Mouse (Mus musculus): ENCODE results near the gene Tmem74b. TPM values are rescaled to one million over a fixed set of nuclear protein-coding genes. Genes with fewer than 3 reads are reported as not detected.

The Tmem74b gene
- 9.7 and 10.3 TPM in 2 replicates for polyA plus RNA-seq (2016; fragmentation: Nextera tagmentation; extraction: Ambion mirVana)

DNA sequence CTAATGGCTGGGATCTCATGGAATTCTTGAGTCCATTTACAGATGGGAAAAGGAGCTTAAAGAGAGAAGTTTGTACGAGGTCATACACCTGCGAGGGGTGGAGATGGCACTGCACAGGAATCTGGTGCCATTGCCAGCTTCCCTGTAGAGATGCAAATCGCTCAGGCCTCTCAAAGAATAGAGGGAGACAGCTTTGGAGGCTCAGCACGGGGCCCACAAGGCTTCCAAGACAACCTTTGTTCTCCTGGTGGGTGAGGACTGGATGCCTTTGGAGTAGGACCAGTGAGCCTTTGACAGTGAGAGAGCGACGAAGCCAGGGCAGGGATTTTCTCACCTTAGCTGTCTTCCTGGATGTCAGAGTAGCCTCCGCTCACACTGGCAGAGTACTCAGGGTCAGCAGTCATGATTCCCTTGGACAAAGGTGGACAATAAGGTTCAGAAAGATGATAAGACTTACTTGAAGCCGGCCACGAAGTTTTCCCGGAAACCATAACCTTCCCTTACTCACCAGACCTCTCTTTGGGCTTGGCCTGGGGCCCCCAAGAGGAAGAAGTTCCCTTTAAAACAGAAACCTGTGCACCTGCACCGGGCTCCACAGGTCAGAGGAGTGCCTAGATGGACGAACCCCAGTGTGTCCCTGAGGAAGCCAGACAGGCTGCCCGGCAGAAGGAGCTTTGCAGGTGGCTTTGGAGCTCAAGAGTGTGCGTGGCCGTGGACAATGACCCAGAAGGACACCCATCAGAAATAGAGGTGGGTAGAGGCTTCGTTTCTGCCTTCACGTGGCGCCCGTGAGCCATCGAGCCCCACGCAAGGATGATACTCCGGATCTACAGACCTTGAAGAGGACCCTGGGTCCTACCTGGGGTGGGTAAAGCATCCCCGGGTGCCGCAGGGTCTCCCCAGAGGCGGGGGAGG, at the start of gene Tmem74b:
TSS of gene Tmem74b (plus strand) at position 778 of the 915 bp plus-strand sequence.
- Histone ChIP-seq H3K27me3 (peaks cover 22% of the 10 kb centered on the region), H3K4me1 (peaks cover 12% of the 10 kb centered on the region), H3K4me3 (peak within 1 kb of the TSS; percentile 84), H3K27ac (peak within 1 kb of the TSS; percentile 76), H3K36me3 (peaks cover 6% of the 10 kb centered on the region), H3K9me3 (replicated peaks) (no peaks in the 10 kb centered on the region), H3K9ac (peak within 1 kb of the TSS; percentile 88), H3K4me2 (replicated peaks) (peak within 1 kb of the TSS; percentile 99)
- 2% methylated on average over 25 of the region's 25 CpGs for WGBS
- ATAC-seq (ENCODE audit: low FRiP score), result peak; percentile 65

DNA sequence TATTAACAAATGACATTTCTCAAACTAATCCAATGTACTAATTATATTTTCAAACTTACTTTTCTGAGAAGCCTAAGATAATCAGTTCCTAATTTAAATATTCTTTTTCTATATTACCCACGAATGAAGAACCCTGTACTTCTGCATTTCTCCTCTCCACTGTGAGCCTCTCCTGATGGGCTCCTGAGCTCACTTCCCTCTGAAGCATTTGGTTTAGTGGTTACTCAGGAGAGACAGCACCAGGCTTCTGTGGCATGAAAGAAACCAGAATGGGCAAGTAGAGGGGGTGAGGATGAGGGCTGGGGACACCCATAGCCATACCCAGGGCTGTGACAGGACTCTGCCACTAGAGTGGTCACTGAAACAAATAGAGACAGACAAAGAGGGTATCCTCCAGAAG, 49.8 kb upstream of the Tmem74b start:
- no peaks in the 10 kb centered on the region for H3K27me3 ChIP-seq

DNA sequence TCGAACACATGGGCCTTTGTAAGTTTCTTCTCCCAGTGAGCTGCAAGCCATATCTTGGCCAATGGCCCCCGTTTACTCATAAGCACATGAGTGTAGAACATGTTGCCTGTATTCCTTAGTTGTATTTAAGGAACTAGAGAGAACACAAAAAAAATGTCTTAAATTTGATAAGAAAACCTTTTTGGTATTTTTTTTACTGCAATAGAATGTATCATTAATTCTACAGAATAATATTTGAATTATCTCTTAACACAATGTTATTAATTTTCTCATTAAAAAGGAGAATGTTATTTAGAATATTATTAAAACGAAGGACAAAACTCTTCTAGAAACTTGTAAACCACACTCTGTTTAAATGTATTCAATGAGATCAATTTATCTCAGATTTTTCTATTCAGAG, 33.4 kb upstream of the Tmem74b start, which contains the start of gene Rad21l:
TSS of gene Rad21l (minus strand) at position 101 of the 400 bp plus-strand sequence.
- Histone ChIP-seq H3K9me3 (replicated peaks) (0 out of 2 replicates have a peak, but pooled peaks cover 4% of the 10 kb centered on the region), H3K4me1 (0 out of 2 replicates have a peak, but pooled peaks cover 2% of the 10 kb centered on the region), H3K9ac (no peak within 1 kb of the TSS), H3K27me3 (peaks cover 12% of the 10 kb centered on the region), H3K27ac (no peak within 1 kb of the TSS), H3K36me3 (no peaks in the 10 kb centered on the region), H3K4me3 (no peak within 1 kb of the TSS), H3K4me2 (replicated peaks) (no peak within 1 kb of the TSS)
- ATAC-seq (ENCODE audit: low FRiP score), result no peak
- 81% methylated on average over 3 of the region's 3 CpGs for WGBS

More for the DNA sequence above, 49.8 kb upstream of the Tmem74b start:
- 77% methylated on average over 1 of the region's 1 CpGs for WGBS
- Histone ChIP-seq H3K27ac (no peak overlapping the region), H3K36me3 (no peaks in the 10 kb centered on the region), H3K4me1 (no peaks in the 10 kb centered on the region), H3K9me3 (replicated peaks) (no peaks in the 10 kb centered on the region), H3K4me2 (replicated peaks) (no peak overlapping the region), H3K9ac (no peak overlapping the region), H3K4me3 (no peak overlapping the region)
- no peak for ATAC-seq (ENCODE audit: low FRiP score)

DNA sequence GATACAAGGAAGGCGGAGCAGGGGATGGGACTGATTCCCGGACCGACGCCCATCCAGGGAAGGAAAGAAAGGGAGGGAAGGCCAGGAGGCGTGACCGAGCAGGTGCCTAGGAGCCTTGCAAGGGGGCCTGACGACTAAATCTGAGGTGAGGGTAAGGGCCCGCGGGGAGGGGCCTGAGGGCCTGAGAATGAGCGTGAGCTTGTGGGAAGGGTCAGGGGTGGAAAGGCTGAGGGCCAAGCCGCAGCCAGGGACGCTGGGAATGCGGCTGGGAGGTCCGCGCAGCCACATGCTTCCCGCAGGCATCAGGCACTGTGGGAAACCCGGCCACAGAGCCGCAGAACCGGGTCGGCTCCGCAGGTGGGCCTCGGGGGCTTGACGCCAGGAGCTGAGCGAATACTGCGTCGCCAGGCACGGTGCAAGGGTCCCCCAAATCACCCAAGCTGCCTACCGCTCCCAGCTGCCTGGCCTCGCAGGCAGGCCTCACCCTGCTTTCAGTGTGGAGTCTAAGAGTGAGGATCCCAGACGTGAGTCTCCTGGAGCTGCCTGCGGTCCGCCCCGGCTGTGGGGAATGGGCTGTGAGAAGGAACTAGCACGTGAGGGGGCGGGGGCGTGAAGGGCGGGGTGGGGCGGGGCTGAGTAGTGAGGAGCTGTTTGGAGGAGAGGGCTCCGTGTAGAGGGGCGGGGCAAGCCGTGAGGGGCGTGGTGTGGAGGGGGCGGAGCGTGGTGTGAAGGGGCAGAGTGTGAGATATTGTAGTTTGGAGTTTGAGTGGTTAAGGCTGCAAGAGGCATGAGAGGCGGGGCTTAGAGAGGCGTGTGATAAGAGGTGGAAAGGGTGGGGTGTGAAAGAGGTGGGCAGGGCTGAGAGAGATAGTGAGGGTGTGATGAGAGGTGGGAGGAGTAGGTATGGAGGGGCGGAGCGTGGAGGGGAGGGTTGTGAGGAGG, 31.5 kb upstream of the Tmem74b start:
- peak overlapping the region; percentile 6; the same call in 1 of the 2 replicates for H3K4me3 ChIP-seq

DNA sequence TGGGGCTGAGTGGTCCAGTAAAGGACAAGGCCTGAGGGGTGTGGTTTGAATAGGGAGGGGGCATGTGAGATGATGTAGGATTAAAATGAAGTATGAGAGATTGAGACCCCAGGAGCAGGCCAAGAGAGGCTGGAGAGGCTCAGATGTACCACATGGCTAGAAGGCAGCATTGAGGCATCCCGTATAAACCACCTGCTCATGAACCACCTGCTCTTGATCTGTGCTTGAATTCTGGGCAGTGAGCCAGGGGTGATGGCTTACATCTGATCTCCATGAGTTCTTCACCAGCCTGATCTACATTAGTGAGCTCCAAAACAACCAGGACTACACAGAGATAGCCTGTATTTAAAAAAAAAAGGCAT, 30.9 kb upstream of the Tmem74b start:
- Histone ChIP-seq H3K9ac (no peak overlapping the region), H3K9me3 (replicated peaks) (0 out of 2 replicates have a peak, but pooled peaks cover 4% of the 10 kb centered on the region), H3K4me3 (no peak overlapping the region), H3K27ac (no peak overlapping the region), H3K27me3 (peaks cover 12% of the 10 kb centered on the region), H3K4me1 (0 out of 2 replicates have a peak, but pooled peaks cover 2% of the 10 kb centered on the region), H3K4me2 (replicated peaks) (no peak overlapping the region), H3K36me3 (no peaks in the 10 kb centered on the region)
- 71% methylated on average over 1 of the region's 1 CpGs for WGBS
- no peak; the same call in 1 of the 2 replicates for ATAC-seq (ENCODE audit: low FRiP score)

More for the DNA sequence above, 31.5 kb upstream of the Tmem74b start:
- H3K9ac ChIP-seq, result no peak overlapping the region
- ATAC-seq (ENCODE audit: low FRiP score), result peak; percentile 46
- WGBS, result 37% methylated on average over 47 of the region's 48 CpGs
- 0 out of 2 replicates have a peak, but pooled peaks cover 2% of the 10 kb centered on the region for H3K4me1 ChIP-seq
- H3K9me3 ChIP-seq (replicated peaks), result 0 out of 2 replicates have a peak, but pooled peaks cover 4% of the 10 kb centered on the region
- no peaks in the 10 kb centered on the region for H3K36me3 ChIP-seq
- peaks cover 12% of the 10 kb centered on the region for H3K27me3 ChIP-seq
- peak overlapping the region; percentile 36 for H3K4me2 ChIP-seq (replicated peaks)
- H3K27ac ChIP-seq, result no peak overlapping the region

DNA sequence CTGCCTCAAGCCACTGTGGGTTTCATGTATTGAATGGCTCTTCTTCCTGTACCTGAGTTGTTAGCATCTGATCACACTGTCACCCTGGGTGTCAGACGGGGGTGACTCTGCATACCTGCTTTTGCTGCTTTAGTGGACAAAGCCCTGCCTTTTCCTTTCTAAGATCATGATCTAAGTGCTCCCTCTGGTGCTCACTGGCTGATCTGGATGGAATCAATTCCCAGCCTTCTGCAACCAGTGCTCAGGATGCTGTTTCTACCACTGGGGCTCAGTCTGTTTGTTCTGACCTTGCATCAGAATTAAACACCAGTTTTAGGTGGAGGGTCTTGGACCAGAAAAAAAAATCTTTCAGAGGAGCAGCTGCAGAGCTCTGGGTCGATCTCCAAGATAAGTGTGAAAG, 25.6 kb upstream of the Tmem74b start:
- Histone ChIP-seq H3K36me3 (no peaks in the 10 kb centered on the region), H3K4me3 (no peak overlapping the region), H3K27me3 (no peaks in the 10 kb centered on the region), H3K4me1 (no peaks in the 10 kb centered on the region), H3K9ac (no peak overlapping the region), H3K4me2 (replicated peaks) (no peak overlapping the region), H3K27ac (no peak overlapping the region), H3K9me3 (replicated peaks) (no peaks in the 10 kb centered on the region)
- no peak for ATAC-seq (ENCODE audit: low FRiP score)
- WGBS, result 66% methylated on average over 2 of the region's 2 CpGs

DNA sequence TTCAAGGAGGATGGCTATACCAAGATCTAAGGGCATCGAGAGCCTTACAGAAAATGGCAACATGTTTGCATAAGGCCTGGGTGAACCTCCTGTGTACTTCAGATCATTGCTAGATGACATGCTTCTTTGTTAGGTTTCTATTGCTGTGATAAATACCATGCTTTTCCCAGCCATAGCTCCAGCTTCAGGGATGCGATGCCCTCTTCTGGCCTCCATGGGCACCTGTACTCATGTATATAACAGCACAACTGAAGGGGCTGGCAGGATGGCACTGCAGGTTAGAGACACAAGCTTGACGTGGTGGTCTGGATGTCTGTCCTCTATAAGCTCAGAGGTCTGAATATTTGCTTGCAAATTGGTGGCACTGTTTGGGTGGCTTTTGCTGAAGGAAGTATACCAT, 19.5 kb upstream of the Tmem74b start:
- Histone ChIP-seq H3K36me3 (no peaks in the 10 kb centered on the region), H3K27ac (no peak overlapping the region), H3K27me3 (no peaks in the 10 kb centered on the region), H3K4me3 (no peak overlapping the region), H3K4me1 (no peaks in the 10 kb centered on the region), H3K9ac (no peak overlapping the region), H3K9me3 (replicated peaks) (no peaks in the 10 kb centered on the region), H3K4me2 (replicated peaks) (no peak overlapping the region)
- ATAC-seq (ENCODE audit: low FRiP score), result peak; percentile 64
- WGBS, result 66% methylated on average over 3 of the region's 3 CpGs

DNA sequence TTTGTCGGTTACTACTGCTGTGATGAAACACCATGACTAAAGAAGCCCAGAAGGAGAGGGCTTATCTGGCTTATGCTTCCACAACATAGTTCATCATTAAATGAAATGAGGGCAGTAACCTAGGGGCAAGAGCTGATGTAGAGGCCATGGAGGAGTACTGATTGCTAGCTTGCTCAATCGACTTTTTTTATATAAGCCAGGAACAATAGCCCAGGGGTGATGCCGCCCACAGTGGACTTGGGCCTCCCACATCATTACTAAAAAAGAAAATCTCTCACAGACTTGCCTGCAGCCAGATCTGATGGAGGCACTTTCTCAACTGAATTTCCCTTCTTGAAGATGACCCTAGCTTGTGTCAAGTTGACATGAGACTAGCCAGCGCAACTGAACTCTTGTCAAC, 18.8 kb upstream of the Tmem74b start:
- no peaks in the 10 kb centered on the region for H3K27me3 ChIP-seq
- no peak for ATAC-seq (ENCODE audit: low FRiP score)
- H3K4me2 ChIP-seq (replicated peaks), result no peak overlapping the region
- H3K27ac ChIP-seq, result no peak overlapping the region
- H3K36me3 ChIP-seq, result no peaks in the 10 kb centered on the region
- 92% methylated on average over 4 of the region's 4 CpGs for WGBS
- no peaks in the 10 kb centered on the region for H3K4me1 ChIP-seq
- no peaks in the 10 kb centered on the region for H3K9me3 ChIP-seq (replicated peaks)
- no peak overlapping the region for H3K9ac ChIP-seq
- H3K4me3 ChIP-seq, result no peak overlapping the region

DNA sequence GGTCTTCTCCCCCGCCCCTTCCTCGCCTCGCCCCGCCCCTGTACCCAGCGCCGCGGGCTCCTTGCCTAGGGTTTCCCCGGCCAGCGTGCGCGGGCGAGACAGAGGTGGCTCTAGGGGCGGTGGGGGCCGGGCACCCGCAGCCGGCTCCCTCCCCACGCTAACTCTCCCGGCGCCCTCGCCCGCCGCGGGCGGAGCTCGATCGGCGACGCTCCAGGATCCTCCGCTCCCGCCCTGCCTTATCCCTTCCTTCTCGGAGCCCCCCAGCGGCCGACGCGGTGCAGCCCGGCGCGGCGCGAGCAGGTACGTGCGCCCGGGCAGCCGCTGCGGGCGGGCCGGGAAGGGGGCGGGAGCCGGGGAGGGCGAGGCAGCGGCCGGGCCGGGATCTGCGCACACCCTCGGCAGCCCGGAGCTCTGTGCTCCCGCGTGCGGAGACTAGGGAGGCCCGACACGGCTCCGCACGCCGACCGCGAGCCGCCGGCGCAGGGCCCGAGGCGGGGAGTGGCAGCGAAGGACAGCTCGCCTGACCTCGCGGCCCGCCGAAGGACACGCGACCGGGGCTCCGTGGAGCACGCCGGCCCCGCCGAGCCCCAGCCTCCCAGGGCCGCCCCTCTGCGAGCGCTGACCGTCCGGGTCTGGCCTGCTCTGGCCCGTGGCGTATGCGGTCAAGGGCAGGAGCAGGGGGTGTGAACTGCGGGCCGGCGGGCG, 490 bp downstream of the Tmem74b start:
- no peaks in the 10 kb centered on the region for H3K9me3 ChIP-seq (replicated peaks)
- H3K9ac ChIP-seq, result peak overlapping the region; percentile 88
- peak overlapping the region; percentile 84 for H3K4me3 ChIP-seq
- H3K27ac ChIP-seq, result peak overlapping the region; percentile 76
- H3K36me3 ChIP-seq, result peaks cover 11% of the 10 kb centered on the region
- peaks cover 12% of the 10 kb centered on the region for H3K4me1 ChIP-seq
- peak overlapping the region; percentile 99 for H3K4me2 ChIP-seq (replicated peaks)
- ATAC-seq (ENCODE audit: low FRiP score), result peak; percentile 88
- WGBS, result 2% methylated on average over 54 of the region's 97 CpGs
- peaks cover 22% of the 10 kb centered on the region for H3K27me3 ChIP-seq

DNA sequence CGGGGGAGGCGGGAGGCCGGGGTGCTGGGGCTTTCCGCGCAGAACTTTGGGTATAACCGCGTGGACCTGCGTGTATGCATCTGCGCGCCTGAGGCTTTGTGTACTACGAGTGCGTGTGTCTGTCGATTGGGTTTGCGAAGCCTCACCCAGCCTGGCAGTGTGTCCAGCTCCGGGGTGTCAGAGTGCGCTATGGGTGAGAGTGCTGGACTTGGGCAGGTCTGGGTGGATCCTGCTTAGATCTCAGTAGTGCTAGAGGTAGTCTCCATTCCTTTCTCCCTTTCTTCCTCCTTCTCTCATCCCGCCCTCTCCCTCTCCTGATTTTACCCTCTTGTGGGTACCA, 1.0 kb downstream of the Tmem74b start:
- peak; percentile 49 for ATAC-seq (ENCODE audit: low FRiP score)
- Histone ChIP-seq H3K27me3 (peaks cover 22% of the 10 kb centered on the region), H3K9ac (peak overlapping the region; percentile 88), H3K36me3 (peaks cover 11% of the 10 kb centered on the region), H3K4me1 (peaks cover 12% of the 10 kb centered on the region), H3K27ac (peak overlapping the region; percentile 76), H3K9me3 (replicated peaks) (no peaks in the 10 kb centered on the region), H3K4me3 (peak overlapping the region; percentile 84), H3K4me2 (replicated peaks) (peak overlapping the region; percentile 99)
- under 1% methylated on average over 15 of the region's 17 CpGs for WGBS

DNA sequence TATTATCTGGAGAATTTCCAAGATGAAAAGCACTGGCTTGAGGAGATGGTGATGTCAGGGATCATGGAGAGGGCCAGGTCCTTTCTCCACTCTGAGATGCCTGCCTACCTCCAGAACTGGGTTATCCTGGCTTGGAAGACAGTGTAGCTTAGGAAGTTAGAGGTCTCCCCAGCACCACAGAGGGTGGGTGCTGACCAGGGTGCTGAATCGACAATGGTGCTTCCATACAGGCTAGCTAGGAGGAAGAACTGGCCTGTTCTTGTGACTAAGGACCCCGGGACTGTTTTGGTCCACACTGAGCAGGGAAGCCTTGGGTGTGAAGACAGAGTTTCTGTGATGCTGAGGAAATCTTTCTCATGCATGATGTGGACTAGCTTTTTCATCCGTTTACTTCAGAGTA, 10.8 kb downstream of the Tmem74b start:
- WGBS, result 45% methylated on average over 3 of the region's 3 CpGs
- no peaks in the 10 kb centered on the region for H3K27me3 ChIP-seq
- H3K9ac ChIP-seq, result no peak overlapping the region
- H3K27ac ChIP-seq, result no peak overlapping the region
- H3K4me3 ChIP-seq, result no peak overlapping the region
- no peak for ATAC-seq (ENCODE audit: low FRiP score)
- H3K9me3 ChIP-seq (replicated peaks), result no peaks in the 10 kb centered on the region
- H3K4me2 ChIP-seq (replicated peaks), result no peak overlapping the region
- H3K4me1 ChIP-seq, result no peaks in the 10 kb centered on the region
- peaks cover 18% of the 10 kb centered on the region for H3K36me3 ChIP-seq
